ENCODE assay signal across 8 mouse cellular contexts in genomic region chr7:145221841-145222689, GRCm38 (mm10). TPM values are rescaled to one million over a fixed set of nuclear protein-coding genes. Genes with fewer than 3 reads are reported as not detected.
A peak's percentile ranks its signal among the peaks of the same experiment; 100 is the strongest.
DNase-seq lines count a peak whose midpoint lies in the region; ATAC-seq and TF ChIP-seq lines count a peak whose summit lies in the region.

No protein-coding gene starts in this region.

- TF ChIP-seq EP300 in heart, adult 2 months (IDR thresholded peaks at IDR 0.05; ENCODE audit: insufficient read depth, low read depth, low read length) = no peak

- ATAC-seq in kidney, embryonic 15.5 days (replicated peaks; ENCODE audit: low FRiP score) = peak; percentile 89
- peak; percentile 88 for ATAC-seq in lung, embryonic 15.5 days (ENCODE audit: borderline replicate concordance, extremely low read depth, low FRiP score, low TSS enrichment)

- H3K4me3 ChIP-seq in heart, adult 2 months = no peak overlapping the region
- H3K4me3 ChIP-seq in kidney, embryonic 15.5 days (replicated peaks) = no peak overlapping the region
- H3K4me3 ChIP-seq in lung, embryonic 15.5 days = no peak overlapping the region

- no peak overlapping the region for H3K4me2 ChIP-seq in kidney, embryonic 15.5 days
- no peak overlapping the region for H3K4me2 ChIP-seq in lung, embryonic 15.5 days

- TF ChIP-seq CTCF in heart, adult 2 months (IDR thresholded peaks at IDR 0.05) = peak; percentile 62

- H3K27ac ChIP-seq in heart, adult 2 months = peak overlapping the region; percentile 30
- H3K27ac ChIP-seq in kidney, embryonic 15.5 days = peak overlapping the region; percentile 81
- H3K27ac ChIP-seq in lung, embryonic 15.5 days = peak overlapping the region; percentile 89

- intact Hi-C loops in heart, adult 2 months (cut with DNase I) = loop anchor here (5.0 kb wide), 2 partner anchors 195 to 285 kb away; partner anchors contain the start of gene Ccnd1

- no peaks in the 10 kb centered on the region for H3K27me3 ChIP-seq in heart, adult 2 months (ENCODE audit: control insufficient read depth, insufficient read depth, low read length)
- H3K27me3 ChIP-seq in kidney, embryonic 15.5 days = no peaks in the 10 kb centered on the region
- H3K27me3 ChIP-seq in lung, embryonic 15.5 days = no peaks in the 10 kb centered on the region

- peaks cover 6% of the 10 kb centered on the region for H3K4me1 ChIP-seq in heart, adult 2 months (ENCODE audit: control insufficient read depth, insufficient read depth, low read length)
- H3K4me1 ChIP-seq in kidney, embryonic 15.5 days = peaks cover 24% of the 10 kb centered on the region
- peaks cover 17% of the 10 kb centered on the region for H3K4me1 ChIP-seq in lung, embryonic 15.5 days

- 22% methylated on average over 2 of the region's 2 CpGs for WGBS in heart, adult 2 months
- WGBS in kidney, embryonic 15.5 days = 9% methylated on average over 2 of the region's 2 CpGs
- WGBS in lung, embryonic 15.5 days = 9% methylated on average over 2 of the region's 2 CpGs

- peak; percentile 20 for DNase-seq in thymus, postnatal 14 days
- DNase-seq in thymus, postnatal 0 days (ENCODE audit: low spot score) = no peak
- peak; percentile 61 to 64 for DNase-seq in cerebellum, adult 18-20 months
- peak; percentile 61 to 73 for DNase-seq in heart, adult 2 months
- peak; percentile 23 for DNase-seq in urinary bladder, postnatal 10 days (ENCODE audit: low spot score)
- no peak for DNase-seq in layer of hippocampus, adult 9-10 months (ENCODE audit: low spot score)

- no peaks in the 10 kb centered on the region for H3K9me3 ChIP-seq in kidney, embryonic 15.5 days (replicated peaks)
- H3K9me3 ChIP-seq in lung, embryonic 15.5 days = no peaks in the 10 kb centered on the region

- H3K9ac ChIP-seq in heart, adult 2 months (ENCODE audit: low read depth, low read length) = no peak overlapping the region
- H3K9ac ChIP-seq in kidney, embryonic 15.5 days = peak overlapping the region; percentile 17; the same call in 1 of the 2 replicates
- H3K9ac ChIP-seq in lung, embryonic 15.5 days = no peak overlapping the region

- no peaks in the 10 kb centered on the region for H3K79me2 ChIP-seq in heart, adult 2 months (replicated peaks; ENCODE audit: control insufficient read depth, insufficient read depth, low read length)

- no peak for TF ChIP-seq POLR2A in heart, adult 2 months (IDR thresholded peaks at IDR 0.05; ENCODE audit: insufficient read depth, low read depth, low read length)

- H3K36me3 ChIP-seq in heart, adult 2 months (ENCODE audit: control insufficient read depth, insufficient read depth, low read length) = no peaks in the 10 kb centered on the region
- no peaks in the 10 kb centered on the region for H3K36me3 ChIP-seq in kidney, embryonic 15.5 days
- H3K36me3 ChIP-seq in lung, embryonic 15.5 days = no peaks in the 10 kb centered on the region

RNA-seq across cellular contexts. Expression of gene 1810010D01Rik, which starts 14.1 kb away (rescaled TPM):
- 0.57 TPM in 1 of 2 replicates, not detected in the other for polyA plus RNA-seq in thymus, postnatal 0 days (2015; fragmentation: Nextera tagmentation; extraction: Ambion mirVana)
- not detected for total RNA-seq in heart, adult 2 months (2021)
- polyA plus RNA-seq in heart, adult 2 months (2012; rRNA removed) = 0.37 TPM in 1 of 2 replicates, not detected in the other
- 0.56 TPM in 1 of 2 replicates, not detected in the other for polyA plus RNA-seq in kidney, embryonic 15.5 days (2015; fragmentation: Nextera tagmentation; extraction: Ambion mirVana)
- polyA plus RNA-seq in lung, embryonic 15.5 days (2015; fragmentation: Nextera tagmentation; extraction: Ambion mirVana) = 0.30 and 0.33 TPM in 2 replicates

Comparison
In these comparisons a context has a peak if more than half of its experiments do, and no peak if none do; other contexts are left out.
1. DNase-seq: peak in thymus, postnatal 14 days (single experiment), cerebellum, adult 18-20 months (2 of 2), heart, adult 2 months (2 of 2) and urinary bladder, postnatal 10 days (single experiment); none in thymus, postnatal 0 days (single experiment) and layer of hippocampus, adult 9-10 months (single experiment).
2. H3K27ac ChIP-seq: peak in every context shown above with its lines; median percentile 89 in lung, embryonic 15.5 days; 81 in kidney, embryonic 15.5 days; 30 in heart, adult 2 months.